Mouse (Mus musculus) limb, embryonic 11.5 days (tissue): ENCODE measurements around the gene Rere. TPM values are rescaled to one million over a fixed set of nuclear protein-coding genes. Genes with fewer than 3 reads are reported as not detected.

Experiments
- ATAC-seq: fragments of 200-750 bp; cut with Nextera tagmentation; 2 replicates; pipeline ENCODE4 v1.8.0; 2017; ENCODE audit warnings: low read depth; ENCODE audit not compliant: insufficient number of reproducible peaks, low FRiP score, low TSS enrichment
- DNase-seq: peaks from one replicate; pipeline ENCODE4 v3.0.0-alpha.2; 2015; ENCODE audit warnings: low spot score
- H3K27ac ChIP-seq: fragments of 300-500 bp; sonication (generic); replicated peaks from 2 replicates; pipeline ENCODE4 v1.5.1; 2014; ENCODE audit warnings: low read depth, mild to moderate bottlenecking, low read length
- H3K27me3 ChIP-seq: fragments of 300-500 bp; sonication (generic); 2 replicates; pipeline ENCODE4 v1.6.1; 2014; ENCODE audit warnings: mild to moderate bottlenecking, low read length, mixed read lengths; ENCODE audit not compliant: control insufficient read depth, insufficient read depth
- H3K36me3 ChIP-seq: fragments of 300-500 bp; sonication (generic); 2 replicates; pipeline ENCODE4 v1.6.1; 2014; ENCODE audit warnings: mild to moderate bottlenecking, low read length, moderate library complexity, mixed read lengths; ENCODE audit not compliant: control insufficient read depth, insufficient read depth
- H3K4me1 ChIP-seq: fragments of 300-500 bp; sonication (generic); 2 replicates; pipeline ENCODE4 v1.6.1; 2014; ENCODE audit warnings: low read length, mixed read lengths; ENCODE audit not compliant: control insufficient read depth, insufficient read depth
- H3K4me2 ChIP-seq: fragments of 300-500 bp; sonication (generic); 2 replicates; pipeline ENCODE4 v1.6.1; 2014; ENCODE audit warnings: low read depth, mild to moderate bottlenecking, moderate library complexity; ENCODE audit not compliant: severe bottlenecking
- H3K4me3 ChIP-seq: fragments of 300-500 bp; sonication (generic); 2 replicates; pipeline ENCODE4 v1.5.1; 2014; ENCODE audit warnings: low read depth, low read length
- H3K9ac ChIP-seq: fragments of 300-500 bp; sonication (generic); 2 replicates; pipeline ENCODE4 v1.6.1; 2014; ENCODE audit warnings: mild to moderate bottlenecking, low read length
- H3K9me3 ChIP-seq: fragments of 300-500 bp; sonication (generic); 2 replicates; pipeline ENCODE4 v1.6.1; 2016; ENCODE audit warnings: low read length; ENCODE audit not compliant: control insufficient read depth
- WGBS: fragments of 180-500 bp; shearing (Covaris S2); extraction: QIAGEN DNeasy Blood & Tissue Kit; methylation state at CpG from one replicate; pipeline ENCODE4 v1.1.7; 2014; 5-methylcytosine and 5-hydroxymethylcytosine counted together
- polyA plus RNA-seq: library from polyadenylated mRNA; unstranded; fragments of >200 nt; fragmentation: Nextera tagmentation; extraction: Ambion mirVana; gene quantifications from 2 replicates; pipeline ENCODE4 v1.2.1, GENCODE M21; 2014

Gene Rere
- polyA plus RNA-seq, 1 experiment from 2014 or later: 37.9 TPM

GRCm38 (mm10) chr4:150450081-150450691 lies 168.7 kb downstream of the Rere start:
- no peaks in the 10 kb centered on the region for H3K9me3 ChIP-seq
- DNase-seq (no peak), ATAC-seq (no peak)
- no peak overlapping the region for H3K4me2 ChIP-seq
- no peaks in the 10 kb centered on the region for H3K36me3 ChIP-seq
- no peaks in the 10 kb centered on the region for H3K27me3 ChIP-seq
- H3K9ac ChIP-seq: no peak overlapping the region
- no peak overlapping the region for H3K4me3 ChIP-seq
- H3K4me1 ChIP-seq: peaks cover 10% of the 10 kb centered on the region
- no peak overlapping the region for H3K27ac ChIP-seq
- WGBS: 89% methylated on average over 6 of the region's 6 CpGs

- H3K9me3 ChIP-seq: no peaks in the 10 kb centered on the region
- H3K4me2 ChIP-seq: no peak overlapping the region
- no peaks in the 10 kb centered on the region; the same call in 1 of the 2 replicates for H3K36me3 ChIP-seq
- no peak overlapping the region for H3K9ac ChIP-seq
- H3K27me3 ChIP-seq: no peaks in the 10 kb centered on the region
- peaks cover 10% of the 10 kb centered on the region for H3K4me1 ChIP-seq
- DNase-seq (no peak), ATAC-seq (0 out of 2 replicates have a peak, but pooled peaks have one; percentile 39)
- no peak overlapping the region for H3K27ac ChIP-seq
- H3K4me3 ChIP-seq: no peak overlapping the region
- WGBS: 66% methylated on average over 11 of the region's 11 CpGs
Measured at GRCm38 (mm10) chr4:150452155-150452847, 170.9 kb downstream of the Rere start.

GRCm38 (mm10) chr4:150454571-150455306 lies 173.3 kb downstream of the Rere start:
- peaks cover 12% of the 10 kb centered on the region for H3K4me1 ChIP-seq
- 0 out of 2 replicates have a peak overlapping the region, but pooled peaks have one; percentile 26 for H3K27ac ChIP-seq
- no peaks in the 10 kb centered on the region for H3K9me3 ChIP-seq
- no peak overlapping the region for H3K9ac ChIP-seq
- no peak for ATAC-seq
- WGBS: 77% methylated on average over 12 of the region's 12 CpGs
- H3K36me3 ChIP-seq: no peaks in the 10 kb centered on the region; the same call in 1 of the 2 replicates
- no peak for DNase-seq
- H3K27me3 ChIP-seq: no peaks in the 10 kb centered on the region
- no peak overlapping the region for H3K4me2 ChIP-seq
- no peak overlapping the region for H3K4me3 ChIP-seq

- WGBS: 84% methylated on average over 1 of the region's 1 CpGs
- Histone ChIP-seq H3K9ac (no peak overlapping the region), H3K27me3 (no peaks in the 10 kb centered on the region), H3K4me2 (no peak overlapping the region), H3K9me3 (no peaks in the 10 kb centered on the region), H3K27ac (no peak overlapping the region), H3K36me3 (no peaks in the 10 kb centered on the region; the same call in 1 of the 2 replicates), H3K4me3 (no peak overlapping the region), H3K4me1 (peaks cover 12% of the 10 kb centered on the region)
- DNase-seq: no peak
- ATAC-seq: no peak
Measured at GRCm38 (mm10) chr4:150455750-150456149, 174.3 kb downstream of the Rere start.

GRCm38 (mm10) chr4:150456452-150456851 lies 175.0 kb downstream of the Rere start:
- Histone ChIP-seq H3K27ac (no peak overlapping the region), H3K9me3 (no peaks in the 10 kb centered on the region), H3K36me3 (no peaks in the 10 kb centered on the region; the same call in 1 of the 2 replicates), H3K4me2 (no peak overlapping the region), H3K4me1 (peaks cover 12% of the 10 kb centered on the region), H3K9ac (no peak overlapping the region), H3K4me3 (no peak overlapping the region), H3K27me3 (no peaks in the 10 kb centered on the region)
- ATAC-seq (no peak), DNase-seq (no peak)
- WGBS: 87% methylated on average over 7 of the region's 7 CpGs

GRCm38 (mm10) chr4:150456886-150457285 lies 175.4 kb downstream of the Rere start:
- Histone ChIP-seq H3K4me3 (no peak overlapping the region), H3K27me3 (no peaks in the 10 kb centered on the region), H3K4me2 (no peak overlapping the region), H3K36me3 (no peaks in the 10 kb centered on the region; the same call in 1 of the 2 replicates), H3K27ac (no peak overlapping the region), H3K9ac (no peak overlapping the region), H3K9me3 (no peaks in the 10 kb centered on the region), H3K4me1 (peaks cover 13% of the 10 kb centered on the region)
- WGBS: 69% methylated on average over 2 of the region's 2 CpGs
- DNase-seq (no peak), ATAC-seq (no peak)

- WGBS: 67% methylated on average over 4 of the region's 4 CpGs
- DNase-seq: no peak
Measured at GRCm38 (mm10) chr4:150457353-150457752, 175.9 kb downstream of the Rere start.

GRCm38 (mm10) chr4:150457771-150458170 lies 176.3 kb downstream of the Rere start:
- Histone ChIP-seq H3K9me3 (no peaks in the 10 kb centered on the region), H3K27me3 (no peaks in the 10 kb centered on the region), H3K36me3 (no peaks in the 10 kb centered on the region; the same call in 1 of the 2 replicates), H3K4me3 (no peak overlapping the region), H3K9ac (no peak overlapping the region), H3K27ac (no peak overlapping the region), H3K4me2 (no peak overlapping the region), H3K4me1 (peaks cover 11% of the 10 kb centered on the region)
- no peak for ATAC-seq
- 77% methylated on average over 7 of the region's 7 CpGs for WGBS
- no peak for DNase-seq

More at GRCm38 (mm10) chr4:150457353-150457752, 175.9 kb downstream of the Rere start:
- no peak overlapping the region for H3K9ac ChIP-seq
- no peaks in the 10 kb centered on the region for H3K9me3 ChIP-seq
- no peak for ATAC-seq
- H3K36me3 ChIP-seq: no peaks in the 10 kb centered on the region; the same call in 1 of the 2 replicates
- H3K4me2 ChIP-seq: no peak overlapping the region
- peaks cover 11% of the 10 kb centered on the region for H3K4me1 ChIP-seq
- H3K27ac ChIP-seq: no peak overlapping the region
- no peak overlapping the region for H3K4me3 ChIP-seq
- H3K27me3 ChIP-seq: no peaks in the 10 kb centered on the region
